Mouse (Mus musculus): ENCODE measurements around the gene Gas2l2.

Gene Gas2l2

DNA sequence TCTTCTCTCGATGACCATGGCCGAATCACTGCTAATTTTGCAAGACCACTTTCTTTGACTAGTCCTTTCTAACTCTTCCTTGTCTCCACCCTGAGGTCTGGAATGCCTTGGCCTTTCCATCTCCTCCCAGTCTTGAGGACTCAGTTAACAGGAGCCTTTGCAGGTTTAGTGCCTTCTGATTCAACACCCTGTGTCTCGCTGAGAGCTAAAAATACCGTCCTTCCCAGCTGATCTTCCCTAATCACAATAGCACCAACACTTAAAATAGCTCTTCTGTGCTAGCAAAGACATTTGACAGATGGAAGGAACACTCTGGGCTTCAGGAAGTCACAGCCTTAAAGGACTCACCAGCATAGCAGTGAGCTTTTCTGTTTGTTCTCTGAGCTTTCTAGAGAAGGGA is 36.2 kb downstream of the Gas2l2 start:
- no peak for DNase-seq

- DNase-seq = no peak
These were observed 45.7 kb downstream of the Gas2l2 start for GRCm38 (mm10) chr11:83383532-83383887.

GRCm38 (mm10) chr11:83382876-83383531 is 46.3 kb downstream of the Gas2l2 start:
- DNase-seq = no peak

DNA sequence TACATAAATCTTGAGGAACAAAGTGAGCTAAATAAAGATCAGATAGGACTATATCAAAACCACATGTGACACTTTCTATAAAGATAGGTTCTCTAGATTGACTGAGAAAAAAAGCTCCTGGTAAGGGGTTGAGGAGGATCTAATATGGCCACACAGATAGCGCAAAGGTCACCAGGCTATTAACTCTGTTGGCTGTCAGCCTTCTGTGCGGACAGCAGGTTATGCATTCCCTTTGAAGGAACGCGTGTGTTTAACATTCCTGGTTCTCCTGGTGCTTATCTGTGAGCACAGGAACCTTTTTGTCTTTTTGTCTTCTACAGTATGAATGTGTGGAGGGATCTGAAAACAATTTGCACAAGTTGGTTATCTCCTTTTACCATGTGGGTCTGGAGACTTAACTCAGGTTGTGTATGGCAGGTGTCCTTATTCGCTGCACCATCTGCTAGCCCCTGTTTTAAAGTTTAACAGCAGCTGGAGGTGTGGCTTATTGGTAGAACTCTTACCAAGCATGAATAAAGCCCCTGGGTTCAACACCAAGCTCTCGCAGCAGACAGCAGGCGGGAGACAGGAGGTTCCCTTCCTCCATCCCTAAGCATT is 49.4 kb downstream of the Gas2l2 start:
- DNase-seq = no peak

Measured in kidney, postnatal 10 days (tissue).